Mouse (Mus musculus) heart, adult 2 months (tissue): ENCODE results near the gene Gatad1.

ENCODE experiments used
- CTCF ChIP-seq: fragments of 200-600 bp; IDR thresholded peaks from 2 replicates; pipeline ENCODE4 v1.8.1; 2022; ENCODE audit warnings: antibody characterized with exemption, mild to moderate bottlenecking, moderate library complexity
- EP300 ChIP-seq: fragments of 200-500 bp; IDR thresholded peaks from 2 replicates; pipeline ENCODE4 v1.6.1; 2011; ENCODE audit warnings: low read depth, low read length, control low read depth; ENCODE audit not compliant: insufficient read depth

DNA sequence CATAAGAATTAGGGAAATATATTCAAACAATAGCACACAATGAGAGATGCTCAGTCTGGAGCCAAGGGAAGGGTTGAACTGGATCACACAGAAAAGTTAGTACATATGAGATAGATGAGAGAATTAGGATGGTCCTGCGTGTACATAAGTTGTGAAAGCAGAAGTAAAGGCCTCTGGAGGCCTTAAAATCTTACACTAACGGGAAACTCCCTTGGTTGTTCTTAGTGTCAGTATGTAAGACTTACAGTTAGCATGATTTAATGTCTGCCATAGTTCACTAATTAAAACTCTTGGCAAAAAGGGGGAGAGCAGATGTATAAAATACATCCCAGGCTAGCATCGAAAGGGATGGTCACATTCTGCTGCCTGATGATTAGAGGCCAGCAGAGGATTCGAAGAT, 3.2 kb downstream of the Gatad1 start:
- TF ChIP-seq CTCF (no peak), EP300 (no peak)
